Mouse (Mus musculus): ENCODE data around the gene Phgr1.

Phgr1 gene

GRCm38 (mm10) chr2:118779065-118779464, 6.5 kb downstream of the Phgr1 start:
- DNase-seq (ENCODE audit: low spot score) = peak; percentile 79

- peak; percentile 95 for DNase-seq (ENCODE audit: low spot score)
These were observed 7.2 kb downstream of the Phgr1 start, which contains the start of gene Disp2 for GRCm38 (mm10) chr2:118779504-118780480. TSS of gene Disp2 (plus strand) at chr2:118779719.

GRCm38 (mm10) chr2:118781115-118781514, 8.5 kb downstream of the Phgr1 start:
- peak; percentile 65 for DNase-seq (ENCODE audit: low spot score)

- peak; percentile 44 for DNase-seq (ENCODE audit: low spot score)
These were observed 9.7 kb downstream of the Phgr1 start for GRCm38 (mm10) chr2:118782303-118782702.

GRCm38 (mm10) chr2:118783093-118783492, 10.5 kb downstream of the Phgr1 start:
- peak; percentile 53 for DNase-seq (ENCODE audit: low spot score)

GRCm38 (mm10) chr2:118783663-118784062, 11.1 kb downstream of the Phgr1 start:
- no peak for DNase-seq (ENCODE audit: low spot score)

- no peak for DNase-seq (ENCODE audit: low spot score)
These were observed 14.0 kb downstream of the Phgr1 start for GRCm38 (mm10) chr2:118786525-118786924.

- no peak for DNase-seq (ENCODE audit: low spot score)
These were observed 16.9 kb downstream of the Phgr1 start for GRCm38 (mm10) chr2:118789501-118789900.

GRCm38 (mm10) chr2:118790221-118790550, 17.6 kb downstream of the Phgr1 start:
- DNase-seq (ENCODE audit: low spot score) = no peak

- peak; percentile 90 for DNase-seq (ENCODE audit: low spot score)
These were observed 18.3 kb downstream of the Phgr1 start for GRCm38 (mm10) chr2:118790551-118791525.

GRCm38 (mm10) chr2:118791591-118792258, 19.2 kb downstream of the Phgr1 start:
- DNase-seq (ENCODE audit: low spot score) = no peak

GRCm38 (mm10) chr2:118792259-118792613, 19.7 kb downstream of the Phgr1 start:
- DNase-seq (ENCODE audit: low spot score) = no peak

GRCm38 (mm10) chr2:118793636-118794035, 21.1 kb downstream of the Phgr1 start:
- DNase-seq (ENCODE audit: low spot score) = no peak

- DNase-seq (ENCODE audit: low spot score) = no peak
These were observed 30.1 kb downstream of the Phgr1 start for GRCm38 (mm10) chr2:118802542-118803118.

GRCm38 (mm10) chr2:118804474-118804873, 31.9 kb downstream of the Phgr1 start:
- no peak for DNase-seq (ENCODE audit: low spot score)

GRCm38 (mm10) chr2:118805137-118805536, 32.6 kb downstream of the Phgr1 start:
- DNase-seq (ENCODE audit: low spot score) = no peak

- DNase-seq (ENCODE audit: low spot score) = no peak
These were observed 33.2 kb downstream of the Phgr1 start for GRCm38 (mm10) chr2:118805756-118806155.

GRCm38 (mm10) chr2:118806860-118807259, 34.3 kb downstream of the Phgr1 start:
- peak; percentile 77 for DNase-seq (ENCODE audit: low spot score)

- no peak for DNase-seq (ENCODE audit: low spot score)
These were observed 38.3 kb downstream of the Phgr1 start for GRCm38 (mm10) chr2:118810861-118811260.

- DNase-seq (ENCODE audit: low spot score) = no peak
These were observed 40.2 kb downstream of the Phgr1 start for GRCm38 (mm10) chr2:118812724-118813123.

GRCm38 (mm10) chr2:118813981-118814836, 41.6 kb downstream of the Phgr1 start, which contains the start of gene Knstrn:
TSS of gene Knstrn (plus strand) at chr2:118814003.
- peak; percentile 91 for DNase-seq (ENCODE audit: low spot score)

Data from MN1 (cell line).